Mouse (Mus musculus) liver, postnatal 0 days (tissue): ENCODE results near the gene Pold1. TPM values are rescaled to one million over a fixed set of nuclear protein-coding genes. Genes with fewer than 3 reads are reported as not detected.

Experiments used
- ATAC-seq: fragments of 200-750 bp; cut with Nextera tagmentation; 2 replicates; pipeline ENCODE4 v1.8.0; 2017; ENCODE audit warnings: mild to moderate bottlenecking, moderate library complexity
- DNase-seq: peaks from one replicate; pipeline ENCODE4 v3.0.0-alpha.2; 2016
- H3K27ac ChIP-seq: fragments of 300-500 bp; sonication (generic); 2 replicates; pipeline ENCODE4 v1.5.1; 2014; ENCODE audit warnings: antibody characterized with exemption, moderate library complexity, mild to moderate bottlenecking, low read depth
- H3K27me3 ChIP-seq: fragments of 300-500 bp; sonication (generic); 2 replicates; pipeline ENCODE4 v1.6.1; 2014; ENCODE audit warnings: low read length, control low read depth, mixed read lengths; ENCODE audit not compliant: insufficient read depth
- H3K36me3 ChIP-seq: fragments of 300-500 bp; sonication (generic); replicated peaks from 2 replicates; pipeline ENCODE4 v1.6.1; 2014; ENCODE audit warnings: mild to moderate bottlenecking, control low read depth, low read length, moderate library complexity, mixed read lengths; ENCODE audit not compliant: insufficient read depth
- H3K4me1 ChIP-seq: fragments of 300-500 bp; sonication (generic); 2 replicates; pipeline ENCODE4 v1.6.1; 2014; ENCODE audit warnings: antibody characterized with exemption, mild to moderate bottlenecking, control low read depth; ENCODE audit not compliant: insufficient read depth
- H3K4me2 ChIP-seq: fragments of 300-500 bp; sonication (generic); 2 replicates; pipeline ENCODE4 v1.6.1; 2014; ENCODE audit warnings: low read depth, mild to moderate bottlenecking, low read length, moderate library complexity, mixed read lengths
- H3K4me3 ChIP-seq: fragments of 300-500 bp; sonication (generic); 2 replicates; pipeline ENCODE4 v1.5.1; 2014; ENCODE audit warnings: low read depth, low read length
- H3K9ac ChIP-seq: fragments of 300-500 bp; sonication (generic); replicated peaks from 2 replicates; pipeline ENCODE4 v1.6.1; 2014; ENCODE audit warnings: mild to moderate bottlenecking, moderate library complexity
- H3K9me3 ChIP-seq: fragments of 300-500 bp; sonication (generic); 2 replicates; pipeline ENCODE4 v1.6.1; 2016; ENCODE audit warnings: mild to moderate bottlenecking, control low read depth, low read length, mixed read lengths
- CTCF ChIP-seq: sonication (generic); IDR thresholded peaks from 2 replicates; pipeline ENCODE4 v1.5.1; 2016; ENCODE audit warnings: antibody characterized with exemption, low read depth
- EP300 ChIP-seq: IDR thresholded peaks from 2 replicates; pipeline ENCODE4 v1.6.1; 2016; ENCODE audit warnings: antibody characterized with exemption, low read depth, mild to moderate bottlenecking
- WGBS: fragments of 180-500 bp; shearing (Covaris S2); extraction: QIAGEN DNeasy Blood & Tissue Kit; methylation state at CpG from one replicate; pipeline ENCODE4 v1.1.7; 2014; ENCODE audit not compliant: insufficient replicate concordance; 5-methylcytosine and 5-hydroxymethylcytosine counted together
- polyA plus RNA-seq: library from polyadenylated mRNA; unstranded; fragments of >200 nt; fragmentation: Nextera tagmentation; extraction: Ambion mirVana; gene quantifications from 2 replicates; pipeline ENCODE4 v1.2.1, GENCODE M21; 2015

Pold1 gene
- polyA plus RNA-seq, 1 experiment from 2014 or later, result 25.1 TPM

DNA sequence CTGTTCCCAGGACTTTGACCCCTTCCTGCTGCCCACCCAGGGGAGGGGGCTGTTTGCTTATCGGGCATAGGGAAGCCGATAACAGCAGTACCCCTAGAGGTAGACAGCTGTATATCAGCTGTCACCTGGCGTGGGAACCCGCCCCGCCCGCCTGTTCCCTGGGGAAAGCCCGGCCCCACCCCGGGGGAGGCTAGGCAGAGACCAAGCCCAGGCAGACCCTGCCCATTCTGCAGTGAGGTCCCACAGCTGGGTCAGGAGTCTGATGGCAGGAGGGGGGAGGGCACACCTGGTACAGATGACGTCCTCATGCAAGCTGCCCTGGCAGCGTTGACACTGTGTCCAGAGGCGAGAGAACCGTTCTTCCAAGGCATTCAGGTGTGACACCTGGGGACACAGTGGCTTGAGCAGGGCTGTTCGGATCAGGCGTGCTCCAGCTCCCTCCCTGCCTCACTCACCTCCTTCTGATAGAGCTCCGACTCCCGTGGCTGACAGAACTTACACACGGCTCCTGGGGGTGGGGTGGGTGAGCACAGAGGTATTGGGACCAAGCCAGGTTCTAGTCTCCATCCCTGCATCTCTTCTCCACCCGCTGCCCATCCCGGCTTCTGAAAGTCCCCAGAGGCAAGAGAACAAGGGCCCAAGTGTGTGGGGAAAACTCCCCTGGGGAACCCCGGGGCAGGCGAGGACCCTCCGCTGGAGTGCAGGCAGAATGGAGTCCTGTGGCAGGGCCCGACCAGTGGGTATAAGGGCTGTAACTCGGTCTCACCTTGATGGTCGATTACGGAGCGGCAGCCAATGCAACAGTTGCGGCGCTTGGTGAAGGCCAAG, 15.5 kb downstream of the Pold1 start:
- no peak for ATAC-seq
- TF ChIP-seq EP300 (no peak), CTCF (no peak)
- H3K9ac ChIP-seq, result no peak overlapping the region
- peak overlapping the region; percentile 58; the same call in 1 of the 2 replicates for H3K27ac ChIP-seq
- peak; percentile 61 for DNase-seq
- 78% methylated on average over 29 of the region's 29 CpGs for WGBS
- 0 out of 2 replicates have a peak overlapping the region, but pooled peaks have one; percentile 1 for H3K4me2 ChIP-seq
- H3K36me3 ChIP-seq, result peaks cover 28% of the 10 kb centered on the region
- H3K4me1 ChIP-seq, result 0 out of 2 replicates have a peak, but pooled peaks cover under 1% of the 10 kb centered on the region
- H3K27me3 ChIP-seq, result 0 out of 2 replicates have a peak, but pooled peaks cover 7% of the 10 kb centered on the region
- H3K9me3 ChIP-seq, result no peaks in the 10 kb centered on the region
- H3K4me3 ChIP-seq, result no peak overlapping the region

- H3K27ac ChIP-seq, result peak within 1 kb of the TSS; percentile 39
- peaks cover 18% of the 10 kb centered on the region for H3K36me3 ChIP-seq
- DNase-seq, result no peak
- H3K9me3 ChIP-seq, result no peaks in the 10 kb centered on the region
- peak within 1 kb of the TSS; percentile 24 for H3K4me3 ChIP-seq
- peaks cover 6% of the 10 kb centered on the region; the same call in 1 of the 2 replicates for H3K4me1 ChIP-seq
- no peak within 1 kb of the TSS; the same call in 1 of the 2 replicates for H3K9ac ChIP-seq
- WGBS, result 75% methylated on average over 4 of the region's 4 CpGs
- 0 out of 2 replicates have a peak, but pooled peaks cover 9% of the 10 kb centered on the region for H3K27me3 ChIP-seq
- peak within 1 kb of the TSS; percentile 35 for H3K4me2 ChIP-seq
- ATAC-seq, result no peak
- TF ChIP-seq EP300 (no peak), CTCF (no peak)
These were observed 16.5 kb downstream of the Pold1 start, which contains the start of gene Spib for GRCm38 (mm10) chr7:44531946-44532732. Gene Spib, minus strand, starts transcription at chr7:44532071.

GRCm38 (mm10) chr7:44531207-44531606, 17.4 kb downstream of the Pold1 start:
- Histone ChIP-seq H3K4me1 (peaks cover 6% of the 10 kb centered on the region; the same call in 1 of the 2 replicates), H3K4me3 (0 out of 2 replicates have a peak overlapping the region, but pooled peaks have one; percentile 24), H3K9ac (no peak overlapping the region; the same call in 1 of the 2 replicates), H3K27ac (peak overlapping the region; percentile 39; the same call in 1 of the 2 replicates), H3K36me3 (peaks cover 9% of the 10 kb centered on the region), H3K27me3 (0 out of 2 replicates have a peak, but pooled peaks cover 9% of the 10 kb centered on the region), H3K4me2 (no peak overlapping the region), H3K9me3 (no peaks in the 10 kb centered on the region)
- ATAC-seq, result peak; percentile 14; the same call in 1 of the 2 replicates
- no peak for TF ChIP-seq EP300
- TF ChIP-seq CTCF, result no peak
- peak; percentile 58 for DNase-seq
- 29% methylated on average over 5 of the region's 5 CpGs for WGBS

GRCm38 (mm10) chr7:44530507-44530906, 18.1 kb downstream of the Pold1 start:
- WGBS, result 67% methylated on average over 3 of the region's 3 CpGs
- peak overlapping the region; percentile 24 for H3K4me3 ChIP-seq
- peaks cover 4% of the 10 kb centered on the region for H3K36me3 ChIP-seq
- H3K4me1 ChIP-seq, result peaks cover 6% of the 10 kb centered on the region; the same call in 1 of the 2 replicates
- no peaks in the 10 kb centered on the region for H3K9me3 ChIP-seq
- TF ChIP-seq EP300 (no peak), CTCF (no peak)
- H3K4me2 ChIP-seq, result peak overlapping the region; percentile 30; the same call in 1 of the 2 replicates
- peaks cover 9% of the 10 kb centered on the region; the same call in 1 of the 2 replicates for H3K27me3 ChIP-seq
- H3K27ac ChIP-seq, result peak overlapping the region; percentile 7; the same call in 1 of the 2 replicates
- ATAC-seq (no peak), DNase-seq (no peak)
- peak overlapping the region; percentile 41 for H3K9ac ChIP-seq

DNA sequence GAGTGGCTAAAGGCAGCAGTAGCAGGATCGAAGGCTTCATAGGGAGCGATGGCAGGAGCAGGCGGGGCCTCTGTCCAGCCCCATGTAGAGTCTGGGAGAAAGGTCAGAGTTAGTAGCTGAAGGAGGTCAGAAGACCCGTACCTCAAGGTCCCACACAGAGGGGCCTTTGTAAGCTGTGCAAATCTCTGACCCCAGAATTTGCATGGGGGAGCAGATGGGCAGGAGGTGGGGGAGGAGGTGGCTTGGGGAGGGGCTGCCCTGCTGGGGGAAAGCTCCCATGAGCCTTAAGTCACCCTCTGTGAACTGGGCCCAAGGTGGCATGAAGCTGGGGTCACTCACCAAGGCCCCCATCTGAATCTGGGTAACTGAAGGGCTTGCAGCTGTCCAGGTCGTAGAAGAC, 19.1 kb downstream of the Pold1 start:
- DNase-seq, result no peak
- no peak for TF ChIP-seq EP300
- TF ChIP-seq CTCF, result no peak
- Histone ChIP-seq H3K36me3 (no peaks in the 10 kb centered on the region; the same call in 1 of the 2 replicates), H3K27me3 (peaks cover 18% of the 10 kb centered on the region), H3K9me3 (no peaks in the 10 kb centered on the region), H3K9ac (no peak overlapping the region), H3K27ac (peak overlapping the region; percentile 39; the same call in 1 of the 2 replicates), H3K4me2 (peak overlapping the region; percentile 77), H3K4me1 (peaks cover 6% of the 10 kb centered on the region; the same call in 1 of the 2 replicates), H3K4me3 (peak overlapping the region; percentile 24; the same call in 1 of the 2 replicates)
- 70% methylated on average over 5 of the region's 5 CpGs for WGBS
- ATAC-seq, result no peak
